Mouse (Mus musculus) cerebellum, adult (tissue): ENCODE data around the gene Itga1.

Source experiments
- ATAC-seq: cut with Nextera tagmentation; 2 replicates; pipeline ENCODE4 v1.9.2; 2017; ENCODE audit warnings: mild to moderate bottlenecking, moderate library complexity, mixed read lengths; ENCODE audit not compliant: insufficient number of reproducible peaks, low FRiP score, low TSS enrichment

Gene Itga1

DNA sequence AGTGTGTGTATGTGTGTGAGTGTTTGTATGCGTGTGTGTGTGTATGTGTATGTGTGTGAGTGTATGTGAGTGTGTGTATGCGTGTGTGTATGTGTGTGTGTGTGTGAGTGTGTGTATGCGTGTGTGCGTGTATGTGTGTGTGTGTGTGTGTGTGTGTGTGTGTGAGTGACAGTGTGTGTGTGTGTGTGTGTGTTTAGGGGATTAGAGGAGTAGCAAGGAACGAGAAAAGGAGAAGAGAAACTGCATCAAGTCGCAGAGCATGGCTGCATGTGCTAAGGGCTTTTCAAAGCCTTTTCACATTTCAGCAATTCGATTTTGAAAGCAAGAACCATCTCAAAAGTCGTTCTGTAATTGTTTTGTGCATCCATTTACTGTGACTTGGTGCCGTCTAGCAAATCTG, 191.1 kb downstream of the Itga1 start:
- ATAC-seq: no peak

DNA sequence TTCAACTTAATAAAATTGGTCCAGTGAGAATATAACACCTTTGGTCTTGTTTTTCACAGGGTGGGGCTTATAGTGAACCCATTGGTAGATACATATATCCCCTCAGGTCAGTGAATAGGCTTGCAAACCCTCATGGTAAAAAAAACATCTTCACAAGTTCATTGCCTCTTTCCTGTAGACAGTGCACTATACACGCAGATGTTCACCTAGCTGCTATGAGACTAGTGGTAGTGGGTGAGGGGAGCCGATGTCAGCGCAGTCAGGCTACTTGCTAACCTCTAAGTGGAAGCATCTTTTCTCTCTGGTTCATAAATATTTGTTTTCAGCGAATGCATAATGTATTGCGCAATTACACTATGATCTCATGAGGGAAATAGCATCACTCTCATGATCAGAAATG, 192.2 kb downstream of the Itga1 start:
- no peak for ATAC-seq

DNA sequence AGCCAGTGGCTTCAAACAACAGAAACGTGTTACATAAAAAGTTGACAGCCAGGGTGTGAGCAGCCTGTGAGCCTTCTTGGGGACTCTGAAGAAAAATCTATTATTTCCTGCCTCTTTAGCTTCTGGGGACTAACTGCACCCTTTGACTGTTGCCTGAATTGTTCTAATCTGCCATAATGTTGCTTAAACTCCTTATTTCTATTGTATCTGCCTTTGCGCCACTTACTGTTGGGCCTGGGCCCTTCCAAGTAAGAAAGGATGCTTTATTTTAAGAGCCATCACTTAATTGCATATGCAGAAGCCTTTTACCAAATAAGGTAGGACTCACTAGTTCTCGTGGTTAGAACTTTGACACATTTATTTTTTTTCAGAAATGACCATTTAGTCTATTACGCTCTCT, 193.9 kb downstream of the Itga1 start:
- no peak for ATAC-seq
